Mouse (Mus musculus): ENCODE data around the gene AC109138.7.

DNA sequence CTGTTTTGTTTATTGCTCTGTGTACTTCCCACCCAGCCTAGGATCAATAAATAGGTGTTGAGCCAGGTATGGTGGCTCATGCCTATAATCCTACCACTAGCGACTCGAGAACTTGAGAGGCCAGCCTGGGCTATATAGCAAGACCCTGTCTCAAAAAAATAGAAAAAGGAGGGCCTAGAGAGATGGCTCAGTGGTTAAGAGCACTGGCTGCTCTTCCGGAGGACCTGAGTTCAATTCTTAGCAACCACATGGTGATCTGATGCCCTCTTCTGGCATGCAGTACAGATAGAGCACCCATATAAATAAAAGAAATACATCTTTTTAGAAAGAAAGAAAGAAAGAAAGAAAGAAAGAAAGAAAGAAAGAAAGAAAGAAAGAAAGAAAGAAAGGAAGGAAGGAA is 11.0 kb upstream of the AC109138.7 start:
- TF ChIP-seq CTCF (IDR thresholded peaks at IDR 0.05; ENCODE audit: extremely low read depth, insufficient read depth, insufficient read length, insufficient replicate concordance) (no peak), POLR2A (IDR thresholded peaks at IDR 0.05; ENCODE audit: low read depth, low read length) (no peak)

Data from spleen, adult 2 months (tissue).